Mouse (Mus musculus): ENCODE measurements at regions not wholly inside any gene's neighbourhood (a gene's known extent, or its start where the extent isn't known, plus 50 kb on each side); places are given as distances from the start of the nearest gene placed in this dataset.
A peak's percentile ranks its signal among the peaks of the same experiment; 100 is the strongest.

DNA sequence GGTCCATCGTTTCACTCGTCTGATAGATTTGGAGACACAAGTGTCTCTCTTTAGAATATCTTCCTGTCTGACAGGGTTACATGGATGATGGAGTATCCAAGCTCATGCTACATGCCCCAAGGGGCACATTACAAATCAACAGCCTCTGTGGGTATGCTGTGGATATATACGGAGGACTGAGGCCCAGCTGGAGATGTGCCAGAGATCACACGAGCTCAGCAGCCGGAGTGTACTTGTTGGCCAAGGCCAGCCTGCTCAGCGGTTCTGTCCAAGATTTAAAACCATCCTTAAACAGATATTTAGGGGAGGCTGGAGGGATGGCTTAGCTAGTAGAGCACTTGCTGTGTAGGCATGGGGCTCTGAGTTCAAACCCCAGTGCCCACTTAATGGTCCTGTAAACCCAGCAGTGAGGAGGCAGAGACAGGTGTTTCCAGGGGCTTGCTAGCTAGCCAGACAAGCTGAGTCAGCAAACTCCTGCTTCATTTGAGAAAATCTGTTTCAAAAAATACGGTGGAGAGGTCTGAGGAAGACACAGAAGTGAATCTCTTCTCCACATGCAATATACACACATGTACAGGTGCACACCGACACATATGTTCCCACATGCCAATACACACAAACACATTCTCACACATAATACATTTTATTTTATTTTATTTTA, 85.6 kb upstream of the Aldh1b1 start:
- no peak for DNase-seq (ENCODE audit: low spot score in 2 of 2)

GRCm38 (mm10) chr4:45703997-45704396, 94.8 kb upstream of the Aldh1b1 start:
- DNase-seq (ENCODE audit: low spot score in 2 of 2) = no peak

DNA sequence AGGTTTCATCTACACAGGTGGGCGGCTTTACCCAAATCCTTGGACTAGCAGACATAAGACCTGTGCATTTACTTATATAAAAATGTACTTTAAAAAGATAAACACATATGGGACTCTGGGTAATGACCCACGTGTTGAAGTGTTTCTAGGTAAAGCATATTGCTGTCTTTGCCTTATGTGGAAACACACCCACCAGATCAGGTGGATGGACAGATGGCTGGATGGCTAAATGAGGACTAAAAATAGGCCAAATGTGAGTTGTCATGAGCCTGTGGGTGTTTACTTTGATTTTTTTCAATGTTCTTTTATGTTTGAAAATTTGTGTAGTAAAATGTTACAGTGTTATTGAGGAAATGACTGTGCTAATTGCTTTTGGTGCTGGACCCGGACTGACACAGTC, 99.2 kb upstream of the Aldh1b1 start:
- DNase-seq (ENCODE audit: low spot score in 2 of 2) = no peak

- no peak for DNase-seq (ENCODE audit: low spot score in 2 of 2)
These were observed 103.6 kb upstream of the Aldh1b1 start for GRCm38 (mm10) chr4:45695239-45695638.

DNA sequence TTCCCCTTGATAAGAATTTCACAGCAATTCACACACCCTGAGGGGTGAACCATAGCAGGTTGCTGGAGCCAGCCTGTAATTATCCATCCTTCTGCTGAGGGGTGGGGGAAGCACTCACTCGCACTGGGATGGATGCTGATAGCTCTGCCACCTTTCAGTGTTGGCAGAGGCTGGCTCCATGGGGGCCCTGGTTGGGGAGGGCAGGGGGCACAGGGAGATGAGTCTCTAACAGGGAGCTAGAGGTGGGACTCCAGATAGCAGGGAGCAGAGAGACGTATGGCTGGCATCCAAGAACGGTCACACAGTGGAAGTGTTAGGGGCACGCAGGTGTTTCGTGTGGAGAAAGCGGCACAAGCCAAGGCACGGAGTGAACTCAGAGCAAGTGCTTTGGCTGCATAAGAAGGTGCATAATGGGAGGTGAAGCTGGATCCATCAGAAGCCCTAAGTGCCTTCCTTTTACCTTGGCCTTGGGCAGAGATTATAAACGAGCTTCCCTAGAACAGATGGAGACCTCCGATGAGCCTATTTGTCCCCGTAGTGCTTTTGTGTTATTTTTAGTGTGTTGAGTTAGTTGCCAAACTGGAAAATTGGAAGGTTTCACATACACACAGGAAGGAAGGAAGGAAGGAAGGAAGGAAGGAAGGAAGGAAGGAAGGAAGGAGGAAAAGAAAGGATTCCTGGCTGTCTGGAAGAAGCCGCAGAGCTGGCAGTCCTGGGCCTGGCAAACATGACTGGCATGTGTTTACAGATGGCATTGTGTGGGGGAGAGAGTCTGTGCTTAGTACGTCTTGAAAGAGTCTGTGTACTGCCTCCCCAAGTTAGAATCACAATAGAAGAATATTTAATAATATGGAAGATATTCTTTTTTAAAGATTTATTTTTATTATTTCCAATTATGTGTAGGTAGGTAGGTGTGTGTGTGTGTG, 108.6 kb upstream of the Aldh1b1 start:
- DNase-seq (ENCODE audit: low spot score in 2 of 2) = no peak

DNA sequence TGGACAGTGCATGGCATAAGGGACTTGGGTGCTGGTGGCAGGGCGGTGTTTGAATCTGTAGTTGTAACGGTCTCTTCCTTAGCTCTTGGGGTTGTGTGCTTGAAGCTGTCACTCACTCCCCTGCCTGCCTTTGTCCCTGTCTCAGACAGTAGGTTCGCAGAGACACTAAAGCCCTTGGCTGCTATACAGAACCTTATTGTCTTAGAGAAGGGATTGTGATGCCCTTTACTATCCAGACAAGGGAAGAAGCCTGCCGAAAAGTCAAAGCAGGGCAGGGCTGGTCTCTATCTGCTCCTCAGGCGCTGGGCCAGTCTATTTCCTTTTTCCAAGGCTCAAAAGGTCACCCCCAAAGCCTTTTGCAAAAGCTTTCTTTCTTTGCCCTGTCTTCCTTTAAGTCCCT, 109.2 kb upstream of the Aldh1b1 start:
- no peak for DNase-seq (ENCODE audit: low spot score in 2 of 2)

GRCm38 (mm10) chr4:45688233-45688632, 110.6 kb upstream of the Aldh1b1 start:
- no peak for DNase-seq (ENCODE audit: low spot score in 2 of 2)

GRCm38 (mm10) chr4:45685031-45685430, 113.8 kb upstream of the Aldh1b1 start:
- DNase-seq (ENCODE audit: low spot score in 2 of 2) = no peak

DNA sequence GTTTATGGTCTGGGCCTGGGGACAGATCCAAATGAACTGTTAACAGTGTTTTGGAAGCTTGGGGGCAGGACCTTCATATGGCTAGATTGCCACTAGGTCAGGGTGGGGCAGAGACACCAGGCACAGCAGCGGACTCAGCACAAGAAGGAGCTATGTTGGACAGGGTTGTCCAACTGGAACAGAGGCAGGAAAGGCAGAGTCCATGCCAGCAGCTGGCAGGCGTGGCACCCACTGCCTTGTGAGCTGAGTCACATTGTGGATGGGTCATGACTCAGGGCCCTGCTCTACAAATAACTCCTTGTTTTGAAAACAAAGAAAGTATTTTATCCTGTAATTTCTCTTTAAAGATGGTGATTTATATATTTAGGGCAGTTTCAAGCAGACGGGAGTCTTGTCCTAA, 115.6 kb upstream of the Aldh1b1 start:
- peak; percentile 4 to 17 for DNase-seq (ENCODE audit: low spot score in 2 of 2)

DNA sequence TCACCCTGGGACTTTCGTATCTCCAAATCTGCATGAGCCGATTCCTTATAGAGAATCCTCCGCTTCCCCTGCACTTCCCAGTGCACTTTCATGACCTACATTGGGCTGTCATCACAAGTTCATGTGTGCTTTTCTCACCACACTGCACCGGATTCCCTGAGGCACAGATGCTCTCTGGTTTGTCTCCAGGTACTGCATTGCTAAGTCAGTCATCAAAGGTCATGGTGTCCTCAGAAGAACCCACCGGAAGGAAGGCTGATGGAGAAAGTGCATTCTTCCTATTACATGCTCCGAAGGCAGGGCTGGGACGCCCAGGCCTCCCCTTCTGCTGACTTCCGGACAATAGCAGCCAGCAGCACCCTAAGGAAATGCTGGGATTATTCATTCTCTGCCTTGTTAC, 116.1 kb upstream of the Aldh1b1 start:
- no peak for DNase-seq (ENCODE audit: low spot score in 2 of 2)

DNA sequence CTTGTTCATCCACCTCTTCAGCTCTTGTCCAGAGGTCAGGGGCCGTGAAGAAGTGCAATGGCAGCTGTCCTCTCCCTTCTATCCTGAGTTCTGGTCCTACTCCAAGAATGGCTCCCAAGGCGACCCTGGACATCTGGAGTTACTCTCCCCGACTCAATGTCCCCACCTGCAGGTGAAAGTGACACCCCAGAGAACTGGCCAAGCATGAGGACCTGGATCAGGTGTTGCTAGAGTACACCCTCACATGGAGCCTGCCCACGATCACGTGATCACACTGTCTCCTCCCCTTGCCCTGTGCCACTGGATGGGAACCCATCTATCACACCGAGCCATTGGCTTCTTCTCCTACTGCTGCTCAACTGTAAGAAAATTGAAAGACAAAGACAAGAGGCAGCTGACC, 122.7 kb upstream of the Aldh1b1 start:
- DNase-seq (ENCODE audit: low spot score in 2 of 2) = no peak

DNA sequence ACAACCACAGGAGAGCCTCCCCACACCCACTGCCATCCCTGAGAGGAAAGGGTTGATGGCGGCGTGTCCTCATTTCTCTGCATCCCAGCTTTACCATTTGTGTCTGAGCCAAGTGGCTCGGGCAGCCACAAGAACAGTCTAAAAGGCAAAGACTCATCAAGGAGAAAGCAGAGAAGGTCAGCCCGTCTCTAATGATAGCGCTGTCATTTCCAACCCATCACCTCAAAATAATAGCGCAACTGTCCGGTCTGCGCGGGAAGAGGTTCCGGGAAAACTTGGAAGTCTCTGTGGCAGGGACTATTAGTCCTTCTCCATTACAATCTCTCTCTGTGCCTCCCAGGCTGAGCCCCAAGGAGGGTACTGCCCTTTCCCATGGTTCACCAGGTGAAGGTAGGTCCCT, 124.5 kb upstream of the Aldh1b1 start:
- DNase-seq (ENCODE audit: low spot score in 2 of 2) = no peak

DNA sequence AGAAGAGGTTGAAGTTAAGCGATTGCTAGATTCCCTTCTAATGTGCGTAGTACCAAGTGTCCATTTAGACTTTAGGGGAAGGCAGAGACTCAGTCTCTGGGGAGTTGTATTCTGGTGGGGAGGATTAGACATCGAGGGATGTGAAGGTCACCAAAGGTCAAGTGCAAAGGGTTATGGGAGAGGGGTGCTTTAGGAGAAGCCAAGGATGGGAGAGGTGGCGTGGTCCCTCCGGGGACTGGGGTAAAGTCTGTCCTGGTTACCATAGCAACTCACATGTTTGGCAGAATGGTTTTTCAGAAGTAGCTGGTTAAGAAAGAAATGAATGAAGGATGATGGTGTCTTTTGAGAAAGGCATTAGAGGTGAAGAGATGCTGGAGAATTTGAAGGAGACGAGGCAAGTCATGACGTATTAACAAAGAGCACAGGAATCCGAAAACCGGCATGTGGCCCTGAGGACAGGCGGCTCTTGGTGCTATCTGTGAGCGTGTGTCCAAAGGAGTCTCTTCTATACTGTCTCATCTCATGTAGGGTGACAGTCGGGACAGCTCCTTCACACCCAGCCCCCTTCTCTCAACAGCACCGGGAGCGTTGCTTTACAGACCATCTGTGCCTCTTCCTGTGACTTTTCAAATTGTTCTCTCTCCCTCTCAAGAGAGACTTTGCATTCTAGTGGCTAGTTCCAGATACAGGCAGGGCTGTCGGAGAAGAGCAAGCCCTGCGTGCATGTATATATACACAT, 125.6 kb upstream of the Aldh1b1 start:
- no peak for DNase-seq (ENCODE audit: low spot score in 2 of 2)

DNA sequence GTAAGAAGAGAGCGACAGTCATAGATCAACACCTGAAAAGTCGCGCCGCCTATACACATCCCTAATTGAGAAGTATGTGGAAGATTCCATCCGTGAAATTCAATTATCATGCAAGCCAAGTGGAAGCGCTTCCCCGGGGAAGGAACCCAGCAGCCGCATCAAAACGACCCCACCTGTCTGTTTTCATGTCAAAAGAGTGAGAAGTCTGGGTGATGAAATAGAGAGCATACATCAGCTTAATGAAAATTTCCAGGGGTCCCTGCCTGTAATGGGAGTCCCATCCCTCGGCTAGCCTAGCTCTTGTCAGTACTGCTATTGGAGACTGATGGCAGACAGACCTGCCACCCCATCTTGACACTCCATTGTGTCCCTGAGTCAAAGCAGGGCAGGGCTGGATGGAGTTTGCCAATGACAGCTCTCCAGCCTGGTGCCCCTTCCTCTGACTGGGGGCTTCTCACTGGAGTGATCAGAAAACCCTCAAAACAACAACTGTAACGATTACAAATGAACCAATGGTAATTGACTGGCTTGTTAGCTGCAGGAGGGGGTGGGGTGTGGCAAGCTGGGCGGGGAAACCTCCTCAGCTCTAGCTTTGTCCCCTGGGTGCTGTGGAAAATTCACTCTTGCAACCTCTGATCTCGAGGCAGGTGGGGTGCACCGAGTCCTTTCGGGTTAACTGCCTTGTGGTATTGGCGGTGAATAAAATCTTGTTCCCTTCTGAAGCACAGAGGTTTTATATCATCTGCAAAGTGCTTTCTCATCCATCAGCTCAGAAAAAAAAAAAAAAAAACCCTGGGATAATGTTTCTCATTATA, 126.4 kb upstream of the Aldh1b1 start:
- DNase-seq (ENCODE audit: low spot score in 2 of 2) = no peak

DNA sequence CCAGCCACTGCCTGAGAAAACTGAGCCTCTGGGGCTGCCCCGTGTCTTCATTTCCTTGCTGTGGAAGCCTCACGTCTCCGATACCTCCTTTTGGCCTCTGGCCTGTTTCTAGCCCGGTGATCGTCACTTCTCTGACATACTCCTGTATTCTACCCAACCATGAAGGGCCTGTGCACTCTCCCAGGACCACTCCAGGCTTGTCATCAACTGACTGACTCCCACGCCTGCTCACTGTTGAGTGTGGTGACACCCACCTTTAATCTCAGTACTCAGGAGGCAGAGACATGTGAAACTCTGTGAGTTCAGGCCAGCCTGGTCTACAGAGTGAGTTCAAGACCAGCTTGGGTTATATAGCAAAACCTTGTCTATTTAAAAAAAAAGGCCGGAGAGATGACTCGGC, 132.1 kb upstream of the Shb start:
- DNase-seq (ENCODE audit: low spot score in 2 of 2) = no peak

DNA sequence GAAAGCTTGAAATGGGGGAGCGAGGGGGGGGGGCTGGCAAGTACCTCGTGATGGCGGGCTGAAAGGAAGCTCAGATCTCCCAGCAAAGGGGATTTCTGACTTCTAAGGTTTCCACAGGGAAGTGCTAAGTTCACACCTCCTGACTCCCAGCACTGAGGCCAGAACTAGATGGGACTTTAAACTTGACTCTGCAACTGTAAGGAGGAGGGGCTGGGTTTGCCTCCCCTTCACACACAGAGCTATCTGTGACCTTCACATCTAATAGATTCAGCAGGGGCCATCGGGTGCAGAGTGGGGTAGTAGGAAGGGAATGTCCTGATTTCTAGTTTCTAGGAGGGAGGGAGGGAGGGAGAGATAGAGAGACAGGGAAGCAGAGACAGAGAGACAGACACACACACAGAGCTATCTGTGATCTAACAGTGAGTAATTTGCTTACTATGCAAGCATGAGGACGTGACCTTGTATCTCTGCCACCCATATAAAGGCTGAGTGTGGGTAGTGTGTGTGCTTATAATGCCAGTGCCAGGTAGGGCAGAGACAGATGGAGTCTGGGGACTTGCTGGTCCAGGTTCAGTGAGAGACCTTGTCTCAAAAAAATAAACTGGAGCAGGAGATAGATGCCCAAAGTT, 125.2 kb upstream of the Shb start:
- no peak for DNase-seq (ENCODE audit: low spot score in 2 of 2)

DNA sequence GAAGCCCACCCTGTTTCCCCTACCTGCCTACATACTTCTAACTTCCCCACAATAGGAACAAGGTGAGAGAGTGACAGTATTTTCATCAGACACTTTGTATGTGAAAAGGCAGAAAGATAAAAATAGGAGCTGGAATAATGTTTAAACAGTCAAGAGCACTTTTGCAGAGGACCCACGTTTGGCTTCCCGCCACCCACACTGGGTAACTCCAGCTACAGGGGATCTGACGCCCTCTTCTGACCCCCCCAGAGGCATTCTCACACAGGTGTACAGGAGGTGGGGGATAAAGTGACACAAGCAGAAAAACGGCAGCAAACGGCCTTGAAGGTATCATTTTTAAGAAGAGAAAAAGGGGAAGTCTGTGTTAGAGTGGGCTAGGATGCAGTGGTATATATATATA, 123.5 kb upstream of the Shb start:
- no peak for DNase-seq (ENCODE audit: low spot score in 2 of 2)

DNA sequence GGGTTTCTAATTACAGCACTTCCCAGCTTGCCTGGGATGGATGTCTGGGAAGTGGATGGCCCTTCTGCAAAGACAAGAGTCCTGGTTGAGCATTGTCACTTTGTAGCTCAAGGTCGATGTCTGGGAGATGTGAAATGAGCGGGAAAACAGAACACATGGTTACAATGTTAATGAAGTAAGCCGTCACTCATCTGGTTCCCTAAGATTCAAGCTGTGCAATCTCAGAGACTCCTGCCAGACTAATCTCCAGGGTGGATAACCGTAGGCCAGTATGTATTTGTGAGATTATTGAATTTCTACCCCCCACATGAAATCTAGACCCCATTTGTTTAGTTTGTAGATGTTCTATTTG, 122.5 kb upstream of the Shb start:
- no peak for DNase-seq (ENCODE audit: low spot score in 2 of 2)

GRCm38 (mm10) chr4:45654019-45654803, 121.9 kb upstream of the Shb start:
- no peak for DNase-seq (ENCODE audit: low spot score in 2 of 2)

- no peak for DNase-seq (ENCODE audit: low spot score in 2 of 2)
These were observed 116.8 kb upstream of the Shb start for GRCm38 (mm10) chr4:45648884-45649577.

Data from heart, adult 9 months (tissue).